Mouse (Mus musculus) heart, embryonic 11.5 days (tissue): Measurements from ENCODE around the gene Hist1h2bl. TPM values are rescaled to one million over a fixed set of nuclear protein-coding genes. Genes with fewer than 3 reads are reported as not detected.

ENCODE experiments used
- ATAC-seq: fragments of 200-750 bp; cut with Nextera tagmentation; replicated peaks from 2 replicates; pipeline ENCODE4 v1.8.0; 2017; ENCODE audit warnings: moderate library complexity; ENCODE audit not compliant: insufficient number of reproducible peaks, low FRiP score, low TSS enrichment
- H3K27ac ChIP-seq: fragments of 300-500 bp; sonication (generic); 2 replicates; pipeline ENCODE4 v1.5.1; 2014; ENCODE audit warnings: mild to moderate bottlenecking, low read depth, low read length
- H3K27me3 ChIP-seq: fragments of 300-500 bp; sonication (generic); 2 replicates; pipeline ENCODE4 v1.6.1; 2014; ENCODE audit warnings: mild to moderate bottlenecking, low read length, mixed read lengths; ENCODE audit not compliant: control insufficient read depth, insufficient read depth
- H3K36me3 ChIP-seq: fragments of 300-500 bp; sonication (generic); 2 replicates; pipeline ENCODE4 v1.6.1; 2014; ENCODE audit warnings: mild to moderate bottlenecking, low read length, moderate library complexity, mixed read lengths; ENCODE audit not compliant: control insufficient read depth, insufficient read depth
- H3K4me1 ChIP-seq: fragments of 300-500 bp; sonication (generic); 2 replicates; pipeline ENCODE4 v1.6.1; 2014; ENCODE audit warnings: low read length; ENCODE audit not compliant: control insufficient read depth, insufficient read depth
- H3K4me2 ChIP-seq: fragments of 300-500 bp; sonication (generic); 2 replicates; pipeline ENCODE4 v1.6.1; 2014; ENCODE audit warnings: mild to moderate bottlenecking, moderate library complexity
- H3K4me3 ChIP-seq: fragments of 300-500 bp; sonication (generic); 2 replicates; pipeline ENCODE4 v1.5.1; 2014; ENCODE audit warnings: low read depth, low read length
- H3K9ac ChIP-seq: fragments of 300-500 bp; sonication (generic); 2 replicates; pipeline ENCODE4 v1.6.1; 2014; ENCODE audit warnings: mild to moderate bottlenecking, low read depth, low read length, moderate library complexity
- H3K9me3 ChIP-seq: fragments of 300-500 bp; sonication (generic); replicated peaks from 2 replicates; pipeline ENCODE4 v1.6.1; 2016; ENCODE audit warnings: low read length; ENCODE audit not compliant: control insufficient read depth
- WGBS: fragments of 180-500 bp; shearing (Covaris S2); extraction: QIAGEN DNeasy Blood & Tissue Kit; methylation state at CpG from one replicate; pipeline ENCODE4 v1.1.7; 2014; ENCODE audit not compliant: insufficient replicate concordance; 5-methylcytosine and 5-hydroxymethylcytosine counted together
- microRNA-seq: library from miRNA; unstranded; fragments of <30 nt; microRNA quantifications from one replicate; pipeline ENCODE4, GENCODE M21; 2016; ENCODE audit warnings: borderline number of aligned reads
- polyA plus RNA-seq: library from polyadenylated mRNA; unstranded; fragments of >200 nt; fragmentation: Nextera tagmentation; extraction: Ambion mirVana; gene quantifications from 2 replicates; pipeline ENCODE4 v1.2.1, GENCODE M21; 2014

The Hist1h2bl gene
- polyA plus RNA-seq, 1 experiment from 2014 or later, result not detected

- no peak for ATAC-seq
- 66% methylated on average over 2 of the region's 2 CpGs for WGBS
These were observed 38.6 kb downstream of the Hist1h2bl start, which contains the start of gene Olfr1360 for GRCm38 (mm10) chr13:21677305-21677704. Gene Olfr1360, minus strand, starts transcription at chr13:21677405.

More at GRCm38 (mm10) chr13:21677305-21677704, 38.6 kb downstream of the Hist1h2bl start, which contains the start of gene Olfr1360:
- no peaks in the 10 kb centered on the region for H3K4me1 ChIP-seq
- H3K36me3 ChIP-seq, result no peaks in the 10 kb centered on the region
- no peaks in the 10 kb centered on the region for H3K27me3 ChIP-seq
- no peak within 1 kb of the TSS for H3K4me2 ChIP-seq
- no peak within 1 kb of the TSS for H3K27ac ChIP-seq
- no peaks in the 10 kb centered on the region for H3K9me3 ChIP-seq
- no peak within 1 kb of the TSS for H3K4me3 ChIP-seq
- no peak within 1 kb of the TSS for H3K9ac ChIP-seq

Small RNAs within 50 kb of the gene (microRNA-seq; reads per million reads assigned to microRNA genes)
- gene Gm44357, result not detected
- gene Gm44367, result not detected
- gene Gm44454, result 1.3 reads per million, percentile 17 among the genes with 10 or more reads in this experiment

Other genes with a start within 250 kb of the Hist1h2bl start
- gene Nkapl, start 247.6 kb downstream of the Hist1h2bl start, polyA plus RNA-seq, result 2.0 and 2.6 TPM in 2 replicates
- gene Zkscan4, start 237.2 kb downstream of the Hist1h2bl start, polyA plus RNA-seq, result 1.2 and 1.8 TPM in 2 replicates
- not detected in 2 replicates for gene Gm10065, start 236.7 kb downstream of the Hist1h2bl start, polyA plus RNA-seq
- gene AK157302, start 220.9 kb downstream of the Hist1h2bl start, polyA plus RNA-seq, result 0.14 and 0.46 TPM in 2 replicates
- 7.4 and 8.5 TPM in 2 replicates for gene Gm11273, start 214.7 kb downstream of the Hist1h2bl start, polyA plus RNA-seq
- 6.4 and 6.5 TPM in 2 replicates for gene Zkscan8, start 185.0 kb downstream of the Hist1h2bl start, polyA plus RNA-seq
- 0.14 and 0.15 TPM in 2 replicates for gene Olfr1366, start 173.3 kb downstream of the Hist1h2bl start, polyA plus RNA-seq
- not detected in 2 replicates for gene Olfr1535, start 156.2 kb downstream of the Hist1h2bl start, polyA plus RNA-seq
- gene Olfr1364, start 134.4 kb downstream of the Hist1h2bl start, polyA plus RNA-seq, result not detected in 2 replicates
- not detected in 2 replicates for gene Olfr1362, start 102.1 kb downstream of the Hist1h2bl start, polyA plus RNA-seq
- not detected in 2 replicates for gene Olfr11, start 73.6 kb downstream of the Hist1h2bl start, polyA plus RNA-seq
- gene Olfr1361, start 52.8 kb downstream of the Hist1h2bl start, polyA plus RNA-seq, result not detected in 2 replicates
- gene Olfr1360, start 38.7 kb downstream of the Hist1h2bl start, polyA plus RNA-seq, result not detected in 2 replicates
- not detected in 2 replicates for gene Olfr1359, start 18.0 kb downstream of the Hist1h2bl start, polyA plus RNA-seq
- 6.5 and 8.4 TPM in 2 replicates for gene Hist1h2ai, start 279 bp upstream of the Hist1h2bl start, polyA plus RNA-seq
- 4.4 TPM in 1 of 2 replicates, not detected in the other for gene Hist1h3h, start 1.5 kb upstream of the Hist1h2bl start, polyA plus RNA-seq
- gene Hist1h2bm, start 5.9 kb upstream of the Hist1h2bl start, polyA plus RNA-seq, result 1.4 and 1.6 TPM in 2 replicates
- gene Hist1h4j, start 18.9 kb upstream of the Hist1h2bl start, polyA plus RNA-seq, result 0.79 and 1.1 TPM in 2 replicates
- gene Hist1h4k, start 34.4 kb upstream of the Hist1h2bl start, polyA plus RNA-seq, result 3.0 TPM in 1 of 2 replicates, not detected in the other
- 3.1 and 4.2 TPM in 2 replicates for gene Hist1h2ak, start 37.7 kb upstream of the Hist1h2bl start, polyA plus RNA-seq
- gene Hist1h2bn, start 38.0 kb upstream of the Hist1h2bl start, polyA plus RNA-seq, result 1.6 and 2.0 TPM in 2 replicates
- gene Hist1h1b, start 64.5 kb upstream of the Hist1h2bl start, polyA plus RNA-seq, result 5.9 and 10.8 TPM in 2 replicates
- gene Hist1h3i, start 67.2 kb upstream of the Hist1h2bl start, polyA plus RNA-seq, result 107 and 123 TPM in 2 replicates
- gene Hist1h2an, start 71.1 kb upstream of the Hist1h2bl start, polyA plus RNA-seq, result 3.3 and 6.2 TPM in 2 replicates
- 1.5 TPM in 1 of 2 replicates, not detected in the other for gene Hist1h2bp, start 71.3 kb upstream of the Hist1h2bl start, polyA plus RNA-seq
- 9.4 and 11.6 TPM in 2 replicates for gene Hist1h2bq, start 94.1 kb upstream of the Hist1h2bl start, polyA plus RNA-seq
- not detected in 2 replicates for gene Hist1h2ao, start 94.3 kb upstream of the Hist1h2bl start, polyA plus RNA-seq
- not detected in 2 replicates for gene Hist1h4m, start 95.6 kb upstream of the Hist1h2bl start, polyA plus RNA-seq
- gene Hist1h4n, start 116.1 kb upstream of the Hist1h2bl start, polyA plus RNA-seq, result 7.1 and 10.5 TPM in 2 replicates
- 2,147 and 2,559 TPM in 2 replicates for gene Hist1h2ap, start 117.4 kb upstream of the Hist1h2bl start, polyA plus RNA-seq
- 10.3 and 12.3 TPM in 2 replicates for gene Hist1h2br, start 117.6 kb upstream of the Hist1h2bl start, polyA plus RNA-seq
- 6.7 and 7.6 TPM in 2 replicates for gene Zfp184, start 229.0 kb upstream of the Hist1h2bl start, polyA plus RNA-seq